Comparison of ENCODE assay signal across 23 mouse cellular contexts in the genomic region with DNA sequence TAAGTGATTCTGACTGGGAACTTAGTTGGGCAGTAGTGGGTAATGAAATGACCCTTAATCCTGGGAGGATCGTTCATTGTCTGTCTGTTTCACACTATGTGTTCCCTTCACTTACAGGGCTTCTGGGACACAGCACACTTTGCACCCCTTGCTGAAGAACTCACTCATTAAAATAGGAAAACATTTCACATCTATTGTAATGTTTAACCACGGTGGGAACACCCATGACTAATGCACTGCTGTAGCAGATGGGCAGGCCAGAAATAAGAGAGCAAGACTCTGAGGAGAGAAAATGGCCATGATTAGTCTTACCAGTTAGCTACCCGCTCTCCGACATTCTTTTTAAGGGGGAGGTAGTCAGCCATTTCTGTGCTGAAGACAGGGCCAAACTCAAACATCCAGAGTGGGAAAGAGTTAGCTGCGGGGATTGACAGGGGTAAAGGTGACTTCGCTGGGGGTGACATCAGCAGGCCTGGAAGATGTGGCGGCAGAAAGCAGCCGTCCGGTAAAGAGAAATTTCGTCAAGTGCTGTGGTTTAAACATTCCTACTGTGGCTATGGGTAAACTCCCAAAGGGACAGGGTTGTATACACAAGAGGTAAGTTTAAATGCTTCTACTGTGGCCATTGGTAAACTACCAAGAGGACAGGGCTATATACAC.
A peak's percentile ranks its signal among the peaks of the same experiment; 100 is the strongest.
DNase-seq lines count a peak whose midpoint lies in the region; ATAC-seq lines count a peak whose summit lies in the region.
"Had no signal": no experiment of that assay in that cellular context is flagged by ENCODE, and none has a peak within 500 bp of the region (broad histone marks: within the 10 kb centered on the region; RNA-seq: fewer than 3 reads in every experiment).

No protein-coding gene starts in this region.

- no peak overlapping the region for H3K4me3 ChIP-seq in heart, embryonic 10.5 days
- no peak overlapping the region for H3K4me3 ChIP-seq in kidney, embryonic 15.5 days (replicated peaks)
- H3K4me3 ChIP-seq: embryonic facial prominence, embryonic 15.5 days; erythroblast, embryonic 14.5 days; forebrain, embryonic 12.5 days; heart, embryonic 13.5 days; hindbrain, embryonic 13.5 days had no signal

- H3K36me3 ChIP-seq in heart, embryonic 10.5 days = no peaks in the 10 kb centered on the region
- H3K36me3 ChIP-seq in kidney, embryonic 15.5 days = no peaks in the 10 kb centered on the region
- H3K36me3 ChIP-seq: embryonic facial prominence, embryonic 15.5 days; forebrain, embryonic 12.5 days; heart, embryonic 13.5 days; hindbrain, embryonic 13.5 days had no signal

- no peak overlapping the region for H3K27ac ChIP-seq in heart, embryonic 10.5 days
- H3K27ac ChIP-seq in kidney, embryonic 15.5 days = no peak overlapping the region
- H3K27ac ChIP-seq: embryonic facial prominence, embryonic 15.5 days; forebrain, embryonic 12.5 days; heart, embryonic 13.5 days; hindbrain, embryonic 13.5 days; hindbrain, postnatal 0 days had no signal

- H3K4me1 ChIP-seq in heart, embryonic 10.5 days = no peaks in the 10 kb centered on the region
- H3K4me1 ChIP-seq in kidney, embryonic 15.5 days = no peaks in the 10 kb centered on the region
- H3K4me1 ChIP-seq: embryonic facial prominence, embryonic 15.5 days; heart, embryonic 13.5 days; hindbrain, embryonic 13.5 days had no signal

- intact Hi-C loops in heart, postnatal 36 days (cut with DNase I) = no loop called here

- 0 out of 2 replicates have a peak, but pooled peaks cover 9% of the 10 kb centered on the region for H3K27me3 ChIP-seq in heart, embryonic 10.5 days (ENCODE audit: insufficient read depth, poor library complexity, severe bottlenecking)
- no peaks in the 10 kb centered on the region for H3K27me3 ChIP-seq in kidney, embryonic 15.5 days
- H3K27me3 ChIP-seq: CH12.LX; embryonic facial prominence, embryonic 15.5 days; forebrain, embryonic 12.5 days had no signal

- H3K4me2 ChIP-seq in kidney, embryonic 15.5 days = no peak overlapping the region
- H3K4me2 ChIP-seq: embryonic facial prominence, embryonic 15.5 days; forebrain, embryonic 12.5 days; heart, embryonic 13.5 days; hindbrain, embryonic 13.5 days had no signal

- H3K9ac ChIP-seq in kidney, embryonic 15.5 days = no peak overlapping the region
- H3K9ac ChIP-seq: embryonic facial prominence, embryonic 15.5 days; forebrain, embryonic 12.5 days; heart, embryonic 13.5 days; hindbrain, embryonic 13.5 days had no signal

- WGBS in heart, embryonic 10.5 days = 83% methylated on average over 10 of the region's 10 CpGs
- WGBS in kidney, embryonic 15.5 days = 76% methylated on average over 10 of the region's 10 CpGs

- no peak; the same call in 1 of the 2 replicates for ATAC-seq in kidney, embryonic 15.5 days (replicated peaks; ENCODE audit: low FRiP score)
- ATAC-seq: forebrain, embryonic 16.5 days; hindbrain, postnatal 0 days had no signal

- DNase-seq in heart, embryonic 10.5 days (ENCODE audit: low spot score) = peak; percentile 20
- DNase-seq in heart, postnatal 36 days = no peak
- peak; percentile 55 to 69 for DNase-seq in kidney, adult 8-10 months
- peak; percentile 11 to 15 for DNase-seq in right cerebral cortex, adult 2 months (ENCODE audit: low spot score in 2 of 2)
- no peak for DNase-seq in right cerebral cortex, postnatal 14 days
- DNase-seq in kidney, postnatal 36 days = peak; percentile 36 to 76
- DNase-seq in layer of hippocampus, postnatal 25 days (ENCODE audit: extremely low spot score in 1 of 2, low spot score in 1 of 2) = no peak
- DNase-seq: adrenal gland, adult 2 months; adrenal gland, postnatal 25 days; cerebellum, adult 8-10 months; cerebellum, postnatal 14 days; embryo, embryonic 11 days; gastrocnemius, postnatal 10 days; heart, postnatal 4 days had no signal

- H3K9me3 ChIP-seq in heart, embryonic 10.5 days = no peaks in the 10 kb centered on the region
- H3K9me3 ChIP-seq in kidney, embryonic 15.5 days (replicated peaks) = no peaks in the 10 kb centered on the region
- H3K9me3 ChIP-seq: embryonic facial prominence, embryonic 15.5 days; forebrain, embryonic 12.5 days; heart, embryonic 13.5 days; hindbrain, embryonic 13.5 days had no signal

Comparison
In these comparisons a context has a peak if more than half of its experiments do, and no peak if none do; other contexts are left out.
1. DNase-seq: peak in heart, embryonic 10.5 days (single experiment), kidney, adult 8-10 months (2 of 2), right cerebral cortex, adult 2 months (2 of 2) and kidney, postnatal 36 days (2 of 2); none in heart, postnatal 36 days (0 of 2), right cerebral cortex, postnatal 14 days (single experiment) and layer of hippocampus, postnatal 25 days (0 of 2).